Mouse (Mus musculus) midbrain, embryonic 16.5 days (tissue): ENCODE measurements around the gene Ptpn20. TPM values are rescaled to one million over a fixed set of nuclear protein-coding genes. Genes with fewer than 3 reads are reported as not detected.

Source experiments
- ATAC-seq: fragments of 200-750 bp; cut with Nextera tagmentation; 2 replicates; pipeline ENCODE4 v1.8.0; 2017; ENCODE audit warnings: moderate TSS enrichment
- H3K27ac ChIP-seq: fragments of 300-500 bp; sonication (generic); 2 replicates; pipeline ENCODE4 v1.5.1; 2014; ENCODE audit warnings: mild to moderate bottlenecking, low read length, mixed read lengths
- H3K27me3 ChIP-seq: fragments of 300-500 bp; sonication (generic); 2 replicates; pipeline ENCODE4 v1.6.1; 2014; ENCODE audit warnings: low read depth, low read length, mixed read lengths; ENCODE audit not compliant: control insufficient read depth, insufficient read depth
- H3K36me3 ChIP-seq: fragments of 300-500 bp; sonication (generic); 2 replicates; pipeline ENCODE4 v1.6.1; 2014; ENCODE audit warnings: mild to moderate bottlenecking, low read length, moderate library complexity, mixed read lengths; ENCODE audit not compliant: control insufficient read depth, insufficient read depth
- H3K4me1 ChIP-seq: fragments of 300-500 bp; sonication (generic); 2 replicates; pipeline ENCODE4 v1.6.1; 2014; ENCODE audit warnings: mild to moderate bottlenecking, low read length, mixed read lengths; ENCODE audit not compliant: control insufficient read depth, insufficient read depth
- H3K4me2 ChIP-seq: fragments of 300-500 bp; sonication (generic); 2 replicates; pipeline ENCODE4 v1.6.1; 2014; ENCODE audit warnings: mild to moderate bottlenecking, low read length, mixed read lengths
- H3K4me3 ChIP-seq: fragments of 300-500 bp; sonication (generic); 2 replicates; pipeline ENCODE4 v1.5.1; 2014; ENCODE audit warnings: low read depth, mild to moderate bottlenecking, low read length, moderate library complexity, mixed read lengths
- H3K9ac ChIP-seq: fragments of 300-500 bp; sonication (generic); 2 replicates; pipeline ENCODE4 v1.6.1; 2014; ENCODE audit warnings: low read depth, low read length, mixed read lengths
- H3K9me3 ChIP-seq: fragments of 300-500 bp; sonication (generic); replicated peaks from 2 replicates; pipeline ENCODE4 v1.6.1; 2014; ENCODE audit warnings: mild to moderate bottlenecking, low read length, mixed read lengths; ENCODE audit not compliant: control insufficient read depth, poor library complexity, severe bottlenecking
- WGBS: fragments of 180-500 bp; shearing (Covaris S2); extraction: QIAGEN DNeasy Blood & Tissue Kit; methylation state at CpG from one replicate; pipeline ENCODE4 v1.1.7; 2014; 5-methylcytosine and 5-hydroxymethylcytosine counted together
- polyA plus RNA-seq: library from polyadenylated mRNA; unstranded; fragments of >200 nt; fragmentation: Nextera tagmentation; extraction: Ambion mirVana; gene quantifications from 2 replicates; pipeline ENCODE4 v1.2.1, GENCODE M21; 2015

Gene Ptpn20
- polyA plus RNA-seq, 1 experiment from 2014 or later = 0.11 TPM

DNA sequence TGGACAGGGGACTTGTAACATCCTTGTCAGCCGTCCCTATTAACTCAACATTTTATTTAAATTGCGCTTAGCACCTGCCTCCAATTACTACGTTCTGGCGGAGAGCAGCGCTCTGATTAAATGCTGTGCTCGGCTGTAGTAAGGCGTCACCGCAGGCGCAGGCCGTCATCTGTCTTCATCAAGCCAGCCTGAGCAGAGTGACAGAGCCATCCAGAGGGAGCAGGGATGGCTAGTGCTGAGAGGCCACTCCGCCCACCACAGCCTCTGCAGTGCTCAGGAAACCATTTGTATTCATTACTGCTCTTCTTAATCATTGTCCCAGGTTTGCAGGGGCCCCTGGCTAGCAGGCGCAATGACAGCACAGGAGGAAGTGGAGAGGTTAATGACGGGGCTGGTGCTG is 94.7 kb downstream of the Ptpn20 start:
- Histone ChIP-seq H3K9me3 (no peaks in the 10 kb centered on the region), H3K4me3 (no peak overlapping the region), H3K4me2 (no peak overlapping the region), H3K27me3 (no peaks in the 10 kb centered on the region), H3K36me3 (no peaks in the 10 kb centered on the region), H3K27ac (peak overlapping the region; percentile 4; the same call in 1 of the 2 replicates), H3K4me1 (peaks cover 2% of the 10 kb centered on the region; the same call in 1 of the 2 replicates), H3K9ac (no peak overlapping the region)
- ATAC-seq = peak; percentile 94
- 35% methylated on average over 13 of the region's 13 CpGs for WGBS

DNA sequence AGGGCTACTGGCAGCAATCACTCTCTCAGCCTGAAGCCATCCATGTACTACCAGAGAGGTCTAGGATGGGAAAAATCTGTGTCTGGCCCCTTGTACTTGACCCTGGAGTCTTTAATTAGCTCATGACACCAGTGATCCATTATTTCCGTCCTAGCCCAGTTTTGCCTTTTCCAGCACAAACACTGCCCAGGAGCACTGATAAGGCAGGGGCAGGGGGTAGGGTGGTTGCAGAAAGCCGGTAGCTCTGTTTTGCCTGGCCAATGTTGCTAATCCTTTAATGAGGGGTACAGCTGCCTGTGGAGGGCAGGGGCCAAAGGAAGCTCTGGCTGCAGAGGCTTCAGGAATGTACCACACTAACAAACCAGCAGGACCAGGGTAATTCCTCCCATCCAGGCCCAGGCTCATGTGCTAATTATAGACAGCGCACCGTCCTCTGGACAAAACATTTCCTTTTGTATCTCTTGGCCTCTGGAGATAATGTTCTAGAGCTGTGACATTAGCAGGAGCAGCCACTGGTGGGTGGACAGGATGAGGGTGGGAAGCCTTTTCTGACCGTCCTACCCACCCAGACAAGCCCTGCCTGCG is 98.5 kb downstream of the Ptpn20 start:
- H3K4me1 ChIP-seq = peaks cover 2% of the 10 kb centered on the region; the same call in 1 of the 2 replicates
- H3K4me2 ChIP-seq = no peak overlapping the region
- H3K9ac ChIP-seq = no peak overlapping the region
- no peaks in the 10 kb centered on the region for H3K36me3 ChIP-seq
- WGBS = 59% methylated on average over 6 of the region's 6 CpGs
- no peak overlapping the region for H3K27ac ChIP-seq
- no peaks in the 10 kb centered on the region for H3K27me3 ChIP-seq
- no peak for ATAC-seq
- no peak overlapping the region for H3K4me3 ChIP-seq
- no peaks in the 10 kb centered on the region for H3K9me3 ChIP-seq

DNA sequence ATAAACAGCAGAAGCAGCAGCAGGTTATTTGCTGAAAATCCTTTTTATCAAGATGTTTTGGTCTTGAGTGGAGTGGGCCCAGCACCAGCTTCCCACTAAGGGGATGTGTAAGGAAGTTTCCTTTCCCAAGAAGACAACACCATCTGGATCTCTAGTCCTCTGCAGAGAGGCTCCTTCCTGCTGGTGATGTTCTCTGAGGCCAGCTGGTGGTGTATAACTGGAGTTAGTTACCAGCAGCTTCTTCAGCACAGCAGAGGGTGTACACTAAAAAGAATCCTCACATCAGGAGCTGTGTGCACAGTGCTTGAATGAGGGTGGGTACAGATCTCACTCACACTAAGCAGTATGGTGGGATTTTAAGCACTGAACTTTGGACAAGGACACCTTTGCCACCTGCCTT is 100.0 kb downstream of the Ptpn20 start:
- H3K27ac ChIP-seq = peak overlapping the region; percentile 17; the same call in 1 of the 2 replicates
- no peak overlapping the region for H3K4me3 ChIP-seq
- no peaks in the 10 kb centered on the region for H3K36me3 ChIP-seq
- ATAC-seq = no peak
- no peak overlapping the region for H3K9ac ChIP-seq
- no peaks in the 10 kb centered on the region for H3K27me3 ChIP-seq
- no peaks in the 10 kb centered on the region for H3K4me1 ChIP-seq
- no peaks in the 10 kb centered on the region for H3K9me3 ChIP-seq
- H3K4me2 ChIP-seq = no peak overlapping the region

Other genes starting within 250 kb of the Ptpn20 start
- 31.2 and 35.1 TPM in 2 replicates for gene Mapk8, start 142.0 kb upstream of the Ptpn20 start, polyA plus RNA-seq
- 0.22 and 0.48 TPM in 2 replicates for gene Frmpd2, start 117.5 kb upstream of the Ptpn20 start, polyA plus RNA-seq